Mouse (Mus musculus) frontal cortex, postnatal 14 days (tissue): Measurements from ENCODE around the gene Bbs9.

ENCODE experiments used
- DNase-seq, 2 experiments: peaks; one replicate each; pipeline ENCODE4 v3.0.0; 2022; ENCODE audit warnings: low spot score in 2 of 2

Bbs9 gene

DNA sequence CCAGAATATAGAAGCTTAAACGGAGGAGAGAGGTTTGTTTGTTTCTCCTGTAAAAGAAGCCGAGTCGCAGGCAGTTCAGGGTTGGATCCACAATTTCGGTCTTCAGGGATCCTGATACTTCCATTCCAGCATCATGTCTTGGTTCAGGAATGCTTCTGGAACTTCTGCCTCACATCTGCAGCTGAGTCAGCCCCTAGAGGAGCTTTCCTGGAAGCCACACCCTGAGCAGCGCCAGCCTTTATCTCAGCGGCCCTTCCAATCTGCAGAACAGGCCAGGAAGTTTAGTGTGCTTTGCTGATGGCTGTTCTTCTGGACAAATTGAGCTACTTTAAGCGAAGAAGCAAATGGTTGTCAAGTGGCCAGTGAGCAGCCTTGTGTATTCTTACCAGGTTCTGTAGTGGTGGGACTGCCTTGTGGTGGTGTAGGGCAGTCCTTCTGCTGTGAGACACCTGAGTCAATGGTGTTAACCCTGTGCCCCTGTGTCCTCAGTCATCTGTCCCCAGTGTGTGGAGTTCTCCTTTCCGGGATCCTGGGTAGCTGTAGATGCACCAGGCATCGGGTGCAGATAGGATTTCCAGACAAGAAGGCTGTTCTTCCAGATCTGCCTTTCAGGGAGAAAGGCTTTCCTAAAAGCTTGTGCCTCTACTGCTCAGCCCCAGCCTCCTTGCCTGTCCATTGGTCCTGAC lies 157.4 kb downstream of the Bbs9 start:
- DNase-seq, result no peak

DNA sequence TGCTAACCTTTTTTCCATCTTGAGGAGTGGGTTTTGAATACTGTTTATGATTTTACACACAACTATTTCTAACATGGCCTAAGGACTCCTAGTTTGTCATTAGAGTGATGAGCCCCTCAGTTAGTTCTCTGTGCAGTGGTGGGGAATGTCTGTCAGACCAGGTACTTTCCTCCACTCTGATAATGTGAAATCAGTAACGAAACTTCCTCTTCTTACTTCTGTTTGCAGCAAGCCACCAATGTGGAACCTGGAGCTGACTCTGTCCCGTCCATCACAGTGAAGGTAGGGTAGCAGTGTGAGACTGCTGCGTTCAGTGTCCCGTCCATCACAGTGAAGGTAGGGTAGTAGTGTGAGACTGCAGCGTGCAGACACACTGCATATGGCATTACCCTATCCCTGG lies 163.0 kb downstream of the Bbs9 start:
- no peak for DNase-seq

- DNase-seq, result no peak
Measured at GRCm38 (mm10) chr9:22640683-22641431, 165.3 kb downstream of the Bbs9 start.

DNA sequence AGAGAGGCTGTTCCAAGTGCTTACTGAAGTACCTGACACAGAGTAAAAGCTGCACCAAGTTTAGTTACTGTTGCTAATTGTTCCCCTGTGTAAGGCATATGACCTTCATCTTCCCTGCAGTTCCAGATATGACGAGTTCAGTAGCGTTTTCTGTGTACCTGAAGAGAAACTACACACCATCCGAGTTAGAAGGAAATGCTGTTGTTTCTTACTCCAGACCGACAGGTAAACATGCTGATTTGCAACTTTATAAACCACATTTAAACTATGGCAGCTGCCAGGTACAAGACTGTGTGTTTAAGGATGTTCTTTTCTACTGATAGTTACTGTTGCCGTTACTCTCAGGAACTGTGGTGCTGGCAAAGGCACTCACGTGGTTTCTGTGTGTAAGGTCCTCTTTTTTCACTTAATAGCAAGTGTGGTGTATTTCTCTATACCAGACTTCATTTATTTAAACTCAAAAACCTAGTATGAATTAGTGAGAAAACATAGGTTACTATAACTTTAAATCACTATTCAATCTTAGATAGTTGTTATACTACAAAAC lies 170.4 kb downstream of the Bbs9 start:
- no peak for DNase-seq

- DNase-seq, result no peak
Measured at GRCm38 (mm10) chr9:22646461-22646860, 170.9 kb downstream of the Bbs9 start.

DNA sequence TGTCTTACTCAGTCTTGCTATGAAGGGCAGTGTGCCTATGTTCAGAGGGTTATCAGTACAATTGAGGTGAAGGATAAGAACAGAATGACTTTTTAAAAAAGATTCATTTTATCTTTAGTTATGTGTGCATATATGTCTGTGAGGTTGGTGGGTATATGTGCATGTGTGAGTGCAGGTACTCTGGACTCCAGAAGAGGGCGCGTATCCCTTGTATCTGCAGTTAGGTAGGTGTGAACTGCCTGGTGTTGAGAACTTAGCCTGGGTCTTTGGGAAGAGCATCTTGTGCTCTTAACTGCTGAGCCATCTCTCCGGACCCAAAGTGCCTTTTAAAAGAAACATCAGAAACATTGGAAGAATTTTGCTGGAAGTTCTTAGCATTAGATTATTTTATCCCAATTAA lies 172.6 kb downstream of the Bbs9 start:
- no peak for DNase-seq

GRCm38 (mm10) chr9:22649606-22650005 lies 174.1 kb downstream of the Bbs9 start:
- no peak for DNase-seq

DNA sequence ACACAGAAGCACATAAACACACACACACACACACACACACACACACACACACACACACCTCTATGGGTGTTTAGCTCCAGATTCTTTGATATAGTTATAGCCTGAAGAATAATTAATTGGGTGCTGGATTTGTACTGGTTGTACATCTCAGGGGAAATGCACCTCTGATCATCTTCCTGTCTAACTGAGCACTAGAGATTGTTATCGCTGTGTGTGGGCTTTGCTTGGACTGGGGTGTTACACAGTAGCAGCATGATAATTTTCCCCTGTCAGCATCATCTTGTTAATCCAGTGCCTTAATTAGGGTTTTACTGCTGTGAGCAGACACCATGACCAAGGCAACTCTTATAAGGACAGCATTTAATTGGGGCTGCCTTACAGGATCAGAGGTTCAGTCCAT lies 175.3 kb downstream of the Bbs9 start:
- no peak for DNase-seq

DNA sequence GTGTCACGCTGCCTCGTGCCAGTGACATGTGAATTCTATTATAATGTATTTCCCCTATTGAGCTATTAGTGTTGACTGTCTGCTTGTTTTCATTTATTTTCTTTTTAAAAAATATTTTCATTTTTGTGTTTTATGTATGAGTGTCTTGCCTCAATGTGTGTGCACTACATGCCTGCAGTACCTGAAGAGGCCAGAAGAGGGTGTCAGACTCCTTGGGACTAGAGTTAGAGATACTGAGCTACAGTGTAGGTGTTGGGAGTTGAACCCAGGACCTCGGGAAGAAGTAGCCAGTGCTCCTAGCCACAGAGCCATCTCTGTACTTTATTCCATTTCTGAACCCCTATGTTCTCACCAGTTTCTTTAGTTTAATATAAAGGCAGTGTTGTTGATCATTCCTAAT lies 176.1 kb downstream of the Bbs9 start:
- no peak for DNase-seq

- no peak for DNase-seq
Measured at GRCm38 (mm10) chr9:22654726-22655393, 179.3 kb downstream of the Bbs9 start.

- DNase-seq, result no peak
Measured at GRCm38 (mm10) chr9:22657216-22657615, 181.7 kb downstream of the Bbs9 start.

DNA sequence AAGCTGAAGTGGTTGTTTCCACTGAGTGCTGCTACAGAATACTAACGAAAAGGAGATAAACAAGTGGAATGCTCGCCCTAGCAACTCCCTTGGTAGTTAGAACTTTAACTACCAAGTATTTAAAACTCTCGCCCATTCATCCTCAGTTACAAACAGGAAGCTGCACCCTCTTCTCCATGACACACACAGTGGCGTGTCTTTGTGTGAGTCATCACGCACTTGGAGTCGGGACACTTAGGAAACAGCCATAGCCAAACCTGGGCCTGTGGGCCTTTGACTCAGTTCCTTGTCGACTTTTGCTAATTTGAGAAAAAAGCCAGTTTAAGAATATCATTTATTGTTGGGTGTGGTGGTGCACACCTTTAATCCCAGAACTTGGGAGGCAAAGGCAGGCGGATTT lies 189.6 kb downstream of the Bbs9 start:
- no peak for DNase-seq

DNA sequence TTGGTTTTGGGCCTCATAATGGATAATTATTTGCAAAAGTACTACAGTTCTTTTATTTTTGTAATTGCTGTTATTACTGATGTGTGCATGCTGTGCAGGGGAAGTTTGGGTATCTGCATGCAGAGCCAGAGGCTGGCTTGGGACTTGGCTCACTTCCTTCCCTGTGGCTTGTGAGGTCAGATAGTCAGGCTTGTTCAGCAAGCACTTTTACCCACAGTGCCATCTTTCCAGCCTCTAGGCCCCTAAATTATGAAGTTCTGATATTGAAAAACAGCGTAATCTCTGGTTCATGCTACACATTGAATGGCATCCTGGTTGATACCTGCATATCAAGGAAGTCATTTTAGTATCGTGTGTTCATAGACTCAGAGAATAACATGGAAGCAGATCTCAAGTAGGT lies 197.4 kb downstream of the Bbs9 start:
- DNase-seq, result no peak

DNA sequence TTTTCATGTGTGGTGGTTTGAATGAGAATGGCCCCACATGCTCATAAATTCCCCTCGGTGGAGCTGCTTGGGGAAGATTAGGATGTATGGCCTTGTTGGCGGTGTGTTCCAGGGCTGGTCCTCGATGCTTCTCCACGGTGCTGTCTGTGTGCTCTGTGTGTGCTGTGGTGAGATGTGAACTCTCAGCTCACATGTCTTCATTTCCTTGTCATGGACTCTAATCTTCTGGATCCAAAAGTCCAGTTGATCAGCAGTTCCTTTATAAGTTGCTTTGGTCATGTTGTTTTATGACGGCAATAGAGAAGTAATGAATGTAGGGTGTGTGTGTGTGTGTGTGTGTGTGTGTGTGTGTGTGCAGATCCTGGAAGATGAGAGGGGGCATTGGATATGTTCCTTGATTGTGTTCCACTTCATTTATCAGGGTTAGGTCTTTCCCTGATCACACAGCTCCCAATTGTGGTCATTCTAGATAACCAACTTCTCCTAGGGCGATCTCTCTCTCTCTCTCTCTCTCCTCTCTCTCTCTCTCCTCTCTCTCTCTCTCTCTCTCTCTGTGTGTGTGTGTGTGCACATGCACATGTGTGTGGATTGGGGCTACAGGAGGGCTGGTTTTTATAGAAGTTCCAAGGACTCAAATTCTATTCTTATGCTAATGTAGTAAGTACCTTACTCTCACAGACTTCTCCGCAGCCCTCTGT lies 201.8 kb downstream of the Bbs9 start:
- no peak for DNase-seq

DNA sequence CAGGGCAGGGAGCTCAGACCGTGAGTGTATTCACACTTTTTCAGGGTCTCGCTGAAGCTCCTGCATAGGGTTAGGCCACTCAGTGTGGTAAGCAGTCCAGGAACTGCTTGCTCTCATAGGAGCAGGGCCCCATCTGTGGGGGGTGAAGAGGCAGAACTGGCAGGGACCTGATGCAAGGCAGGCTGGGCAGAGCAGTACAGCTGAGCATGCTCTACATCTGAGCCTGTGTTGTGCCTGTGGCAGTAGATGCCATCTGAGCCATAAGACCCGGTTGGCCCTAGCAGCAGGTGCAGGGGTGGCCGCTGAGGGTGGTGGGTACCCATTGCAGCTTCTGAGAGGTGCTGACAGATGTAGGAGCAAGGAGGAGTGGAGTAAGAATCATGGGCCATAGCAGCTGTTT lies 202.5 kb downstream of the Bbs9 start:
- no peak for DNase-seq

DNA sequence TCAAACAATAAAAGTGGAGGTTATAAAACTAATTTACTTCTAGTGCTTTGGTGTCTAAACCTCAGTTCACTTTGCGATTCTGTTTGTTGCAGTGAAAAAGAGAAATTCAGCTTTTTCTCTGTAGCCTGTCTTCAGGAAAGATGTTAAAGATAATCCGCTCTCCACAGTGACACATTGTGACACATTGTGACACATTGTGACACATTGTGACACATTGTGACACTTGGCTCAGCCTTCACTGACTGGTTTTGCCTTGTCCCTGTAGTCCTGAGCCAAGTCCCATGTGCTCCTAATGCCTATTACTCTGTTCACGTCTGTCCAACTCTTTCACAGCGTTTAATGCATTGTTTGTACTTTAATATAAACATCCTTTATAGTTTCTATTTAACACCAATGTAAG lies 203.0 kb downstream of the Bbs9 start:
- no peak for DNase-seq

GRCm38 (mm10) chr9:22679485-22679884 lies 204.0 kb downstream of the Bbs9 start:
- DNase-seq, result no peak

- DNase-seq, result no peak
Measured at GRCm38 (mm10) chr9:22680031-22680430, 204.5 kb downstream of the Bbs9 start.

DNA sequence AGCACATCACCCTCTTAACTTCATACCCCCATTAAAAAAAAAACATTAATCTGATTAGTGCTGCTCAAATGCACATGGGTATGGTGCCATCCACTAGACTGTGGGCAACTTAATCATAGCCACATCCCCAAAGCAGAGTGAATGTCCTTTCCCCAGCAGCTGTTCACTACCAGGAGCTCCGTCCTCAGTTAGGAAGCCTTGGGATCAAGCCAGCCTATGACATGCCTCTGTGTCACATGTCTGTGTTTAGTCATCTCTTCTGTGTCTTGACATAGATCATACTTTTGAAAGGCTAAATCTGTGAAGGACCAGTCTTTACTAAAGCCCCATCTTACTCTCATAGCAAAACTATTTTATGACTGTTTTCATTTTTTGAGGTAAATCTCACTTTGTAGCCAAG lies 205.0 kb downstream of the Bbs9 start:
- DNase-seq, result no peak

GRCm38 (mm10) chr9:22683786-22684185 lies 208.3 kb downstream of the Bbs9 start:
- no peak for DNase-seq

DNA sequence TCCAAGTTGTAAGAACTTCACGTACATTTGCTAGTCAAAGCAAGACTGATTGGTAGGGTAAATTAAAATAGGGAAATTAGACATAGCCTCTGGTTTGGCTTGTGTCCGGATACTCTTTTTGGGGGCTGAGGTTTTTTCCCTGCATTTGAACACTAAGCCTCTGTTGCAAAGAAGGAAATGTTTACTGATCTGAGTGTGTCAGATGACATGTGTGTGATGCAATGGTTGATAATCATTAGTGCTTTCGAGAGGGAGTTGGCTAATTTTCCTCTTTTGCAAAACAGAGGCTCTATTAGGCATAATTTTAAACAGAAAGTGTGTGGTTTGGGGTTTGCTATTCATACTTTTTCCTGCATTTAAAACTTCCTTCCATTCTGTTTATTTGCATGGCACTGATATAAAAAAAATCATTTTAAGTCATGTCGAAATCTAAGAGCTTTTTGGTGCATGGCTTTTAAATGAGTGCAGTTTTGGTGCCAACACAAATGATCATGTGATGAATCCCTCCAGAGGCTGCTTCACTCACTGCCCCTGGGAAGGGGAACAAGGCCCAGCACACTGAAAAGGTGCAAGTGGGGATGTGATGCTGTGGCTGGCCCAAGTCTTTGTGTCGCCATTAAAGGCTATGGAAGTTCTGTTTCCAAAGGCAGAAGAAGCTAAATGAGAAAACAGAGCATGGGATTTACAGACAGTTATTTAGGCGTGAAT lies 211.4 kb downstream of the Bbs9 start:
- DNase-seq, result no peak
